Mouse (Mus musculus) lung, postnatal 0 days (tissue): ENCODE results near the gene Zc3h14.

ENCODE experiments used
- CTCF ChIP-seq: IDR thresholded peaks from 2 replicates; pipeline ENCODE4 v1.5.1; 2016; ENCODE audit warnings: antibody characterized with exemption, mild to moderate bottlenecking
- EP300 ChIP-seq: IDR thresholded peaks from 2 replicates; pipeline ENCODE4 v1.6.1; 2016; ENCODE audit warnings: antibody characterized with exemption, mild to moderate bottlenecking, control low read depth

GRCm38 (mm10) chr12:98746131-98746530, 633 bp upstream of the Zc3h14 start:
- TF ChIP-seq CTCF: peak; percentile 86
- TF ChIP-seq EP300: no peak
